Mouse (Mus musculus) gastrocnemius, postnatal 14 days (tissue): ENCODE data around the gene Gm17662. TPM values are rescaled to one million over a fixed set of nuclear protein-coding genes. Genes with fewer than 3 reads are reported as not detected.

Experiments
- DNase-seq: peaks from one replicate; pipeline ENCODE4 v3.0.0; 2021; ENCODE audit warnings: mixed read lengths
- intact Hi-C: fragments of 180-260 bp; cut with DNase I; formaldehyde crosslinking; loops from one replicate; pipeline ENCODE4 v1.15.1; 2025; ENCODE audit warnings: low total_unique reads
- long read RNA-seq, 2 experiments: library from polyadenylated mRNA; stranded (forward); transcript quantifications; one replicate each; pipeline ENCODE4 v2.0.0; 2021
- total RNA-seq, 2 experiments: library from RNA; stranded (reverse); gene quantifications; 2 replicates each; pipeline ENCODE4 v1.2.3; 2021

The Gm17662 gene
- not detected for total RNA-seq
- long read RNA-seq, experiment 1 = 0 reads
- long read RNA-seq, experiment 2 = 0 reads

- no peak for DNase-seq
- intact Hi-C loops = no loop called here
These were observed at the start of gene Gm17662 for GRCm38 (mm10) chr4:104857029-104857428. Gene Gm17662, plus strand, starts transcription at chr4:104857329.

GRCm38 (mm10) chr4:104810710-104811286, 46.3 kb upstream of the Gm17662 start:
- no peak for DNase-seq
- intact Hi-C loops = no loop called here

- intact Hi-C loops = no loop called here
- no peak for DNase-seq
These were observed 43.5 kb upstream of the Gm17662 start for GRCm38 (mm10) chr4:104813617-104814016.

GRCm38 (mm10) chr4:104816519-104817232, 40.5 kb upstream of the Gm17662 start:
- DNase-seq = no peak
- intact Hi-C loops = no loop called here

GRCm38 (mm10) chr4:104817509-104817908, 39.6 kb upstream of the Gm17662 start:
- intact Hi-C loops = no loop called here

GRCm38 (mm10) chr4:104818986-104819385, 38.1 kb upstream of the Gm17662 start:
- no peak for DNase-seq
- intact Hi-C loops = no loop called here

More at GRCm38 (mm10) chr4:104817509-104817908, 39.6 kb upstream of the Gm17662 start:
- DNase-seq = no peak

GRCm38 (mm10) chr4:104819891-104820290, 37.2 kb upstream of the Gm17662 start:
- intact Hi-C loops = no loop called here

GRCm38 (mm10) chr4:104823597-104824101, 33.5 kb upstream of the Gm17662 start:
- DNase-seq = no peak
- intact Hi-C loops = no loop called here

More at GRCm38 (mm10) chr4:104819891-104820290, 37.2 kb upstream of the Gm17662 start:
- no peak for DNase-seq

- DNase-seq = no peak
- intact Hi-C loops = no loop called here
These were observed 32.6 kb upstream of the Gm17662 start for GRCm38 (mm10) chr4:104824381-104825077.

GRCm38 (mm10) chr4:104828939-104829338, 28.2 kb upstream of the Gm17662 start:
- DNase-seq = no peak
- intact Hi-C loops = no loop called here

GRCm38 (mm10) chr4:104835096-104835495, 22.0 kb upstream of the Gm17662 start:
- DNase-seq = no peak
- intact Hi-C loops = no loop called here

GRCm38 (mm10) chr4:104838342-104838741, 18.8 kb upstream of the Gm17662 start:
- no peak for DNase-seq
- intact Hi-C loops = no loop called here

GRCm38 (mm10) chr4:104842204-104842603, 14.9 kb upstream of the Gm17662 start:
- intact Hi-C loops = no loop called here
- DNase-seq = no peak

GRCm38 (mm10) chr4:104843546-104843945, 13.6 kb upstream of the Gm17662 start:
- no peak for DNase-seq
- intact Hi-C loops = no loop called here

- intact Hi-C loops = no loop called here
- DNase-seq = no peak
These were observed 1.9 kb upstream of the Gm17662 start for GRCm38 (mm10) chr4:104855216-104855615.

- DNase-seq = no peak
- intact Hi-C loops = no loop called here
These were observed 694 bp downstream of the Gm17662 start for GRCm38 (mm10) chr4:104857823-104858222.

- intact Hi-C loops = no loop called here
- no peak for DNase-seq
These were observed 4.1 kb downstream of the Gm17662 start for GRCm38 (mm10) chr4:104861241-104861640.

GRCm38 (mm10) chr4:104864397-104864796, 7.3 kb downstream of the Gm17662 start:
- DNase-seq = no peak
- intact Hi-C loops = no loop called here

GRCm38 (mm10) chr4:104869581-104869980, 12.5 kb downstream of the Gm17662 start:
- intact Hi-C loops = no loop called here
- DNase-seq = no peak

GRCm38 (mm10) chr4:104870196-104870595, 13.1 kb downstream of the Gm17662 start:
- intact Hi-C loops = no loop called here

More at GRCm38 (mm10) chr4:104870196-104870595, 13.1 kb downstream of the Gm17662 start:
- no peak for DNase-seq
